Mouse (Mus musculus) heart, embryonic 11.5 days (tissue): ENCODE data around the gene F8. TPM values are rescaled to one million over a fixed set of nuclear protein-coding genes. Genes with fewer than 3 reads are reported as not detected.
"Not testable (repeated sequence)": the region's sequence is repeated elsewhere in the genome, so short reads cannot be mapped to it uniquely, and the experiment has no call there.

Source experiments
- ATAC-seq: fragments of 200-750 bp; cut with Nextera tagmentation; replicated peaks from 2 replicates; pipeline ENCODE4 v1.8.0; 2017; ENCODE audit warnings: moderate library complexity; ENCODE audit not compliant: insufficient number of reproducible peaks, low FRiP score, low TSS enrichment
- H3K27ac ChIP-seq: fragments of 300-500 bp; sonication (generic); 2 replicates; pipeline ENCODE4 v1.5.1; 2014; ENCODE audit warnings: mild to moderate bottlenecking, low read depth, low read length
- H3K27me3 ChIP-seq: fragments of 300-500 bp; sonication (generic); 2 replicates; pipeline ENCODE4 v1.6.1; 2014; ENCODE audit warnings: mild to moderate bottlenecking, low read length, mixed read lengths; ENCODE audit not compliant: control insufficient read depth, insufficient read depth
- H3K36me3 ChIP-seq: fragments of 300-500 bp; sonication (generic); 2 replicates; pipeline ENCODE4 v1.6.1; 2014; ENCODE audit warnings: mild to moderate bottlenecking, low read length, moderate library complexity, mixed read lengths; ENCODE audit not compliant: control insufficient read depth, insufficient read depth
- H3K4me1 ChIP-seq: fragments of 300-500 bp; sonication (generic); 2 replicates; pipeline ENCODE4 v1.6.1; 2014; ENCODE audit warnings: low read length; ENCODE audit not compliant: control insufficient read depth, insufficient read depth
- H3K4me2 ChIP-seq: fragments of 300-500 bp; sonication (generic); 2 replicates; pipeline ENCODE4 v1.6.1; 2014; ENCODE audit warnings: mild to moderate bottlenecking, moderate library complexity
- H3K4me3 ChIP-seq: fragments of 300-500 bp; sonication (generic); 2 replicates; pipeline ENCODE4 v1.5.1; 2014; ENCODE audit warnings: low read depth, low read length
- H3K9ac ChIP-seq: fragments of 300-500 bp; sonication (generic); 2 replicates; pipeline ENCODE4 v1.6.1; 2014; ENCODE audit warnings: mild to moderate bottlenecking, low read depth, low read length, moderate library complexity
- H3K9me3 ChIP-seq: fragments of 300-500 bp; sonication (generic); replicated peaks from 2 replicates; pipeline ENCODE4 v1.6.1; 2016; ENCODE audit warnings: low read length; ENCODE audit not compliant: control insufficient read depth
- WGBS: fragments of 180-500 bp; shearing (Covaris S2); extraction: QIAGEN DNeasy Blood & Tissue Kit; methylation state at CpG from one replicate; pipeline ENCODE4 v1.1.7; 2014; ENCODE audit not compliant: insufficient replicate concordance; 5-methylcytosine and 5-hydroxymethylcytosine counted together
- polyA plus RNA-seq: library from polyadenylated mRNA; unstranded; fragments of >200 nt; fragmentation: Nextera tagmentation; extraction: Ambion mirVana; gene quantifications from 2 replicates; pipeline ENCODE4 v1.2.1, GENCODE M21; 2014

F8 gene
- polyA plus RNA-seq, 1 experiment from 2014 or later: 2.5 TPM

GRCm38 (mm10) chrX:75155576-75156243 lies 226.7 kb downstream of the F8 start:
- peak overlapping the region; percentile 60; the same call in 1 of the 2 replicates for H3K9ac ChIP-seq
- H3K9me3 ChIP-seq: no peaks in the 10 kb centered on the region
- no peaks in the 10 kb centered on the region for H3K27me3 ChIP-seq
- peak overlapping the region; percentile 63 for H3K4me2 ChIP-seq
- WGBS: 12% methylated on average over 30 of the region's 49 CpGs
- ATAC-seq: peak; percentile 79; the same call in 1 of the 2 replicates
- no peaks in the 10 kb centered on the region for H3K36me3 ChIP-seq
- no peaks in the 10 kb centered on the region for H3K4me1 ChIP-seq
- no peak overlapping the region for H3K27ac ChIP-seq
- peak overlapping the region; percentile 43 for H3K4me3 ChIP-seq

GRCm38 (mm10) chrX:75152249-75152648 lies 230.2 kb downstream of the F8 start:
- no peak overlapping the region for H3K4me2 ChIP-seq
- no peak overlapping the region for H3K27ac ChIP-seq
- no peaks in the 10 kb centered on the region for H3K4me1 ChIP-seq
- no peak overlapping the region for H3K4me3 ChIP-seq
- H3K9ac ChIP-seq: no peak overlapping the region
- 63% methylated on average over 1 of the region's 1 CpGs for WGBS
- no peak for ATAC-seq
- H3K36me3 ChIP-seq: no peaks in the 10 kb centered on the region
- H3K9me3 ChIP-seq: no peaks in the 10 kb centered on the region
- no peaks in the 10 kb centered on the region for H3K27me3 ChIP-seq

- no peak overlapping the region for H3K27ac ChIP-seq
- 78% methylated on average over 2 of the region's 2 CpGs for WGBS
- no peak for ATAC-seq
- no peaks in the 10 kb centered on the region for H3K9me3 ChIP-seq
- no peak overlapping the region for H3K4me2 ChIP-seq
- no peak overlapping the region for H3K9ac ChIP-seq
- H3K36me3 ChIP-seq: no peaks in the 10 kb centered on the region
- H3K27me3 ChIP-seq: no peaks in the 10 kb centered on the region
- no peaks in the 10 kb centered on the region for H3K4me1 ChIP-seq
- H3K4me3 ChIP-seq: no peak overlapping the region
Observed at GRCm38 (mm10) chrX:75150304-75150703, 232.1 kb downstream of the F8 start.

- no peaks in the 10 kb centered on the region for H3K9me3 ChIP-seq
- no peak overlapping the region for H3K27ac ChIP-seq
- no peaks in the 10 kb centered on the region for H3K27me3 ChIP-seq
- H3K4me1 ChIP-seq: no peaks in the 10 kb centered on the region
- H3K36me3 ChIP-seq: no peaks in the 10 kb centered on the region
- H3K4me2 ChIP-seq: no peak overlapping the region
- no peak for ATAC-seq
- no peak overlapping the region for H3K4me3 ChIP-seq
- 71% methylated on average over 4 of the region's 4 CpGs for WGBS
- no peak overlapping the region for H3K9ac ChIP-seq
Observed at GRCm38 (mm10) chrX:75148414-75148813, 234.0 kb downstream of the F8 start.

GRCm38 (mm10) chrX:75143124-75143555 lies 239.3 kb downstream of the F8 start:
- not testable (repeated sequence) for H3K27ac ChIP-seq, ATAC-seq

GRCm38 (mm10) chrX:75138182-75138581 lies 244.2 kb downstream of the F8 start:
- H3K9ac ChIP-seq: no peak overlapping the region
- no peak overlapping the region for H3K4me2 ChIP-seq
- no peaks in the 10 kb centered on the region for H3K9me3 ChIP-seq
- 84% methylated on average over 2 of the region's 2 CpGs for WGBS
- H3K27ac ChIP-seq: no peak overlapping the region
- no peaks in the 10 kb centered on the region for H3K36me3 ChIP-seq
- no peaks in the 10 kb centered on the region for H3K27me3 ChIP-seq
- no peaks in the 10 kb centered on the region for H3K4me1 ChIP-seq
- no peak for ATAC-seq
- H3K4me3 ChIP-seq: no peak overlapping the region

More at GRCm38 (mm10) chrX:75143124-75143555, 239.3 kb downstream of the F8 start:
- 22% methylated on average over 20 of the region's 42 CpGs for WGBS
- not testable (repeated sequence) for H3K36me3 ChIP-seq, H3K27me3 ChIP-seq, H3K4me1 ChIP-seq, H3K9me3 ChIP-seq, H3K9ac ChIP-seq
- Histone ChIP-seq H3K4me2 (peak overlapping the region; percentile 61), H3K4me3 (peak overlapping the region; percentile 30)

- WGBS: 79% methylated on average over 2 of the region's 2 CpGs
Observed at GRCm38 (mm10) chrX:75137729-75138128, 244.7 kb downstream of the F8 start.

GRCm38 (mm10) chrX:75136938-75137337 lies 245.5 kb downstream of the F8 start:
- no peak overlapping the region for H3K27ac ChIP-seq
- no peaks in the 10 kb centered on the region for H3K4me1 ChIP-seq
- no peak overlapping the region for H3K9ac ChIP-seq
- H3K4me3 ChIP-seq: no peak overlapping the region
- no peak overlapping the region for H3K4me2 ChIP-seq
- H3K36me3 ChIP-seq: no peaks in the 10 kb centered on the region
- H3K9me3 ChIP-seq: no peaks in the 10 kb centered on the region
- no peaks in the 10 kb centered on the region for H3K27me3 ChIP-seq
- ATAC-seq: no peak

More at GRCm38 (mm10) chrX:75137729-75138128, 244.7 kb downstream of the F8 start:
- H3K9ac ChIP-seq: no peak overlapping the region
- ATAC-seq: no peak
- H3K4me3 ChIP-seq: no peak overlapping the region
- H3K4me1 ChIP-seq: no peaks in the 10 kb centered on the region
- H3K27ac ChIP-seq: no peak overlapping the region
- no peaks in the 10 kb centered on the region for H3K27me3 ChIP-seq
- H3K9me3 ChIP-seq: no peaks in the 10 kb centered on the region
- no peak overlapping the region for H3K4me2 ChIP-seq
- H3K36me3 ChIP-seq: no peaks in the 10 kb centered on the region
